Mouse (Mus musculus) heart, postnatal 0 days (tissue): Measurements from ENCODE around the gene Gm28729. TPM values are rescaled to one million over a fixed set of nuclear protein-coding genes. Genes with fewer than 3 reads are reported as not detected.

Source experiments
- ATAC-seq: fragments of 200-750 bp; cut with Nextera tagmentation; 2 replicates; pipeline ENCODE4 v1.8.0; 2017; ENCODE audit warnings: low read depth, moderate number of reproducible peaks, moderate library complexity; ENCODE audit not compliant: insufficient read depth
- DNase-seq: peaks from one replicate; pipeline ENCODE4 v3.0.0-alpha.2; 2016; ENCODE audit warnings: low spot score
- H3K27ac ChIP-seq: fragments of 300-500 bp; sonication (generic); 2 replicates; pipeline ENCODE4 v1.5.1; 2014; ENCODE audit warnings: low read depth, mild to moderate bottlenecking
- H3K27me3 ChIP-seq: fragments of 300-500 bp; sonication (generic); 2 replicates; pipeline ENCODE4 v1.6.1; 2014; ENCODE audit warnings: low read length, mixed read lengths; ENCODE audit not compliant: control insufficient read depth, insufficient read depth
- H3K36me3 ChIP-seq: fragments of 300-500 bp; sonication (generic); replicated peaks from 2 replicates; pipeline ENCODE4 v1.6.1; 2014; ENCODE audit warnings: low read length, mixed read lengths; ENCODE audit not compliant: control insufficient read depth, insufficient read depth
- H3K4me1 ChIP-seq: fragments of 300-500 bp; sonication (generic); 2 replicates; pipeline ENCODE4 v1.6.1; 2014; ENCODE audit warnings: antibody characterized with exemption; ENCODE audit not compliant: control insufficient read depth, insufficient read depth
- H3K4me2 ChIP-seq: fragments of 300-500 bp; sonication (generic); 2 replicates; pipeline ENCODE4 v1.6.1; 2014; ENCODE audit warnings: low read depth, mild to moderate bottlenecking, low read length, moderate library complexity
- H3K4me3 ChIP-seq: fragments of 300-500 bp; sonication (generic); 2 replicates; pipeline ENCODE4 v1.5.1; 2014; ENCODE audit warnings: low read depth, low read length
- H3K9ac ChIP-seq: fragments of 300-500 bp; sonication (generic); replicated peaks from 2 replicates; pipeline ENCODE4 v1.6.1; 2014; ENCODE audit warnings: low read depth, low read length, mixed read lengths
- H3K9me3 ChIP-seq: fragments of 300-500 bp; sonication (generic); replicated peaks from 2 replicates; pipeline ENCODE4 v1.6.1; 2016; ENCODE audit warnings: low read length; ENCODE audit not compliant: control insufficient read depth
- CTCF ChIP-seq: IDR thresholded peaks from 2 replicates; pipeline ENCODE4 v1.5.1; 2016; ENCODE audit warnings: antibody characterized with exemption, control low read depth, low read depth
- EP300 ChIP-seq: IDR thresholded peaks from 2 replicates; pipeline ENCODE4 v1.6.1; 2016; ENCODE audit warnings: antibody characterized with exemption, low read depth
- WGBS: fragments of 180-500 bp; shearing (Covaris S2); extraction: QIAGEN DNeasy Blood & Tissue Kit; methylation state at CpG from one replicate; pipeline ENCODE4 v1.1.7; 2014; 5-methylcytosine and 5-hydroxymethylcytosine counted together
- polyA plus RNA-seq: library from polyadenylated mRNA; unstranded; fragments of >200 nt; fragmentation: Nextera tagmentation; extraction: Ambion mirVana; gene quantifications from 2 replicates; pipeline ENCODE4 v1.2.1, GENCODE M21; 2015
- total RNA-seq: library from RNA; depleted of rRNA; stranded (reverse); fragments of >200 nt; gene quantifications from 2 replicates; pipeline ENCODE4 v1.2.3, GENCODE M21; 2014; ENCODE audit warnings: low replicate concordance; rRNA removed

The Gm28729 gene
- total and polyA plus RNA-seq, 2 experiments from 2014 or later = not detected

GRCm38 (mm10) chr9:96442081-96442480, 83.0 kb downstream of the Gm28729 start:
- Histone ChIP-seq H3K9ac (no peak overlapping the region), H3K4me2 (no peak overlapping the region), H3K27ac (no peak overlapping the region), H3K36me3 (no peaks in the 10 kb centered on the region), H3K9me3 (no peaks in the 10 kb centered on the region), H3K4me1 (peaks cover 12% of the 10 kb centered on the region), H3K27me3 (no peaks in the 10 kb centered on the region), H3K4me3 (no peak overlapping the region)
- no peak for TF ChIP-seq EP300
- no peak for TF ChIP-seq CTCF
- no peak for DNase-seq
- ATAC-seq = no peak
- 24% methylated on average over 10 of the region's 10 CpGs for whole genome bisulfite sequencing

- Histone ChIP-seq H3K9me3 (no peaks in the 10 kb centered on the region), H3K36me3 (no peaks in the 10 kb centered on the region), H3K4me3 (peak overlapping the region; percentile 56), H3K27ac (peak overlapping the region; percentile 91), H3K27me3 (no peaks in the 10 kb centered on the region), H3K4me2 (peak overlapping the region; percentile 86), H3K9ac (peak overlapping the region; percentile 80), H3K4me1 (peaks cover 31% of the 10 kb centered on the region)
- DNase-seq (peak; percentile 40), ATAC-seq (peak; percentile 55; the same call in 1 of the 2 replicates)
- no peak for TF ChIP-seq CTCF
- TF ChIP-seq EP300 = no peak
- 6% methylated on average over 8 of the region's 8 CpGs for WGBS
These were observed 86.7 kb downstream of the Gm28729 start for GRCm38 (mm10) chr9:96438334-96438871.

GRCm38 (mm10) chr9:96437805-96438333, 87.2 kb downstream of the Gm28729 start:
- H3K9me3 ChIP-seq = no peaks in the 10 kb centered on the region
- TF ChIP-seq CTCF (no peak), EP300 (peak; percentile 96)
- no peaks in the 10 kb centered on the region for H3K36me3 ChIP-seq
- H3K4me1 ChIP-seq = peaks cover 31% of the 10 kb centered on the region
- peak overlapping the region; percentile 80 for H3K9ac ChIP-seq
- H3K4me3 ChIP-seq = peak overlapping the region; percentile 56
- 0% methylated on average over 25 of the region's 25 CpGs for WGBS
- DNase-seq = peak; percentile 85
- ATAC-seq = peak; percentile 85
- peak overlapping the region; percentile 91 for H3K27ac ChIP-seq
- peak overlapping the region; percentile 86 for H3K4me2 ChIP-seq
- H3K27me3 ChIP-seq = no peaks in the 10 kb centered on the region

GRCm38 (mm10) chr9:96436901-96437804, 87.9 kb downstream of the Gm28729 start:
- no peaks in the 10 kb centered on the region for H3K27me3 ChIP-seq
- no peak for TF ChIP-seq CTCF
- TF ChIP-seq EP300 = no peak
- peaks cover 35% of the 10 kb centered on the region for H3K4me1 ChIP-seq
- H3K9me3 ChIP-seq = no peaks in the 10 kb centered on the region
- H3K4me2 ChIP-seq = peak overlapping the region; percentile 86
- peak overlapping the region; percentile 56 for H3K4me3 ChIP-seq
- peak overlapping the region; percentile 80 for H3K9ac ChIP-seq
- peak; percentile 43 for DNase-seq
- 6% methylated on average over 28 of the region's 28 CpGs for WGBS
- peak; percentile 53 for ATAC-seq
- H3K36me3 ChIP-seq = no peaks in the 10 kb centered on the region
- peak overlapping the region; percentile 91 for H3K27ac ChIP-seq

Other genes with a start within 250 kb of the Gm28729 start
- gene Atp1b3, start 160.8 kb downstream of the Gm28729 start, total RNA-seq = 46.4 and 52.6 TPM in 2 replicates
- gene Atp1b3, start 160.8 kb downstream of the Gm28729 start, polyA plus RNA-seq = 107 and 109 TPM in 2 replicates
- gene Rnf7, start 46.6 kb downstream of the Gm28729 start, total RNA-seq = 501 and 762 TPM in 2 replicates
- gene Rnf7, start 46.6 kb downstream of the Gm28729 start, polyA plus RNA-seq = 196 and 199 TPM in 2 replicates
- gene Rasa2, start 106.4 kb upstream of the Gm28729 start, total RNA-seq = 4.6 and 38.9 TPM in 2 replicates
- 6.9 and 8.0 TPM in 2 replicates for gene Rasa2, start 106.4 kb upstream of the Gm28729 start, polyA plus RNA-seq
- gene Zbtb38, start 227.6 kb upstream of the Gm28729 start, total RNA-seq = 31.8 and 44.5 TPM in 2 replicates
- gene Zbtb38, start 227.6 kb upstream of the Gm28729 start, polyA plus RNA-seq = 27.5 and 28.7 TPM in 2 replicates